Mouse (Mus musculus) limb, embryonic 15.5 days (tissue): Measurements from ENCODE around the gene Lipa. TPM values are rescaled to one million over a fixed set of nuclear protein-coding genes. Genes with fewer than 3 reads are reported as not detected.

Experiments
- ATAC-seq: fragments of 200-750 bp; cut with Nextera tagmentation; 2 replicates; pipeline ENCODE4 v1.8.0; 2017; ENCODE audit warnings: low read depth, moderate TSS enrichment; ENCODE audit not compliant: insufficient number of reproducible peaks, low FRiP score, low TSS enrichment
- H3K27ac ChIP-seq: fragments of 300-500 bp; sonication (generic); 2 replicates; pipeline ENCODE4 v1.5.1; 2015; ENCODE audit warnings: moderate library complexity, mild to moderate bottlenecking, inconsistent platforms
- H3K27me3 ChIP-seq: fragments of 300-500 bp; sonication (generic); 2 replicates; pipeline ENCODE4 v1.6.1; 2015; ENCODE audit warnings: inconsistent platforms
- H3K36me3 ChIP-seq: fragments of 300-500 bp; sonication (generic); 2 replicates; pipeline ENCODE4 v1.6.1; 2015; ENCODE audit warnings: inconsistent platforms
- H3K4me1 ChIP-seq: fragments of 300-500 bp; sonication (generic); 2 replicates; pipeline ENCODE4 v1.6.1; 2015; ENCODE audit warnings: inconsistent platforms
- H3K4me2 ChIP-seq: fragments of 300-500 bp; sonication (generic); 2 replicates; pipeline ENCODE4 v1.6.1; 2015; ENCODE audit warnings: mild to moderate bottlenecking, inconsistent platforms
- H3K4me3 ChIP-seq: fragments of 300-500 bp; sonication (generic); 2 replicates; pipeline ENCODE4 v1.5.1; 2015; ENCODE audit warnings: mild to moderate bottlenecking, inconsistent platforms
- H3K9ac ChIP-seq: fragments of 300-500 bp; sonication (generic); 2 replicates; pipeline ENCODE4 v1.6.1; 2015; ENCODE audit warnings: inconsistent platforms
- H3K9me3 ChIP-seq: fragments of 300-500 bp; sonication (generic); 2 replicates; pipeline ENCODE4 v1.6.1; 2016; ENCODE audit warnings: inconsistent platforms
- WGBS: fragments of 180-500 bp; shearing (Covaris S2); methylation state at CpG from one replicate; pipeline ENCODE4 v1.1.7; 2015; 5-methylcytosine and 5-hydroxymethylcytosine counted together
- polyA plus RNA-seq: library from polyadenylated mRNA; unstranded; fragments of >200 nt; fragmentation: Nextera tagmentation; extraction: Ambion mirVana; gene quantifications from 2 replicates; pipeline ENCODE4 v1.2.1, GENCODE M21; 2015

The Lipa gene
- polyA plus RNA-seq, 1 experiment from 2014 or later, result 50.2 TPM

DNA sequence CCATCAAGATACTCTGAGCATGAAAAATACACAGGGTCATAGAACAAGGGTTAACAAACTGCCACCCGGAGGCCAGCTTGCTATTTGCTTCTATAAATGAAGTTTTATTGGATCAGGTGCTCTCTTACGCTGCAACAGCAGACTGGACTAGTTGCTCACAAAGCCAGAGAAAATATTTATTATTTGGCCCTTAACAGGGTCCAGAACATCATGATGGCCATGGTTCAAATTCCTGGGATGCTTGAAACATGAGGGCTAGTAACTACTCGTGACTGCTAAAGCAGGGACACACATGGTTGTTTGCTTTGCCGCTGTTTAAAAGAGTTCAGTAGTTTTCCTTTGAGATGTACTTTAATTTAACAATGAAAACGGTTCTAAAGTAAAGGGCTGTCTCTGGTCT is 24.7 kb upstream of the Lipa start:
- Histone ChIP-seq H3K4me1 (peaks cover 14% of the 10 kb centered on the region), H3K27ac (peak overlapping the region; percentile 84), H3K4me2 (peak overlapping the region; percentile 27; the same call in 1 of the 2 replicates), H3K9ac (no peak overlapping the region), H3K36me3 (no peaks in the 10 kb centered on the region), H3K4me3 (peak overlapping the region; percentile 19), H3K9me3 (no peaks in the 10 kb centered on the region), H3K27me3 (no peaks in the 10 kb centered on the region)
- WGBS, result 19% methylated on average over 5 of the region's 5 CpGs
- ATAC-seq, result no peak

DNA sequence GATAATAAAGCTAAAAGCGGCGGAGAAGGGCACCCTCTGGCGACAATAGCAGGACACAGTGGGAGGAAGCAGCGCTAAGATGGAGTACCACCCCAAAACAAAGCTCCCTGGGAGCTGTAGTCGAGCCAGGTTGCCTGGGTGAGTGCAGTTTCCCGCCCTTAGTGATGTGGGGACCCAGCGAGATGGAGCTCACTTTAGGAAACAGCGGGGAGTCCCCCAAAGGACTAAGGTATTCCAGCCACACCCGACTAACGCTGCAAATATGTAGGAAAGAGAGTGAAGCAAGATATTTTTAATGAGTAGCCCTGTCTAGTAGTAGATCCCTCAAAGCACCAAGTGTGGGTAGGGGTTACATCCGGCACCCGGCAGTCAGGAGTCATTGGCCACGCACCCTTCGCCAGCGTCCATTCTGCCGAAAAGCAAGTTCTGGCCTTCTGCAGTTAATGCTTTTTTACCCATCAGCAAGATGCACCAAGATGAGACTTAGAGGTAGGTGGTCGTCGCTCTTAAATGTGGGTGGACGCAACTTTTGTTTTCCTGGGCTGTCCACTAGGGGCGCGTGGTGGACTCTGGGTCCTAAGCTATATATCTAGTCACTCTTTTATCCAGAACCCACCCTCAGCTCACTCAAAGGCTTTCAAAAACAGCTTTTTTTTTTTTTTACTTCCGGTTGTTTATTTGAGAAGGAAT is 23.4 kb upstream of the Lipa start, which contains the start of gene Ifit2:
Gene Ifit2 (plus strand): TSS at position 161 of the 690 bp plus-strand sequence.
- Histone ChIP-seq H3K4me2 (peak within 1 kb of the TSS; percentile 73), H3K27me3 (no peaks in the 10 kb centered on the region), H3K4me3 (peak within 1 kb of the TSS; percentile 51), H3K9me3 (no peaks in the 10 kb centered on the region), H3K36me3 (no peaks in the 10 kb centered on the region), H3K27ac (peak within 1 kb of the TSS; percentile 84), H3K9ac (peak within 1 kb of the TSS; percentile 31; the same call in 1 of the 2 replicates), H3K4me1 (peaks cover 14% of the 10 kb centered on the region)
- WGBS, result 3% methylated on average over 22 of the region's 22 CpGs
- peak; percentile 81 for ATAC-seq

DNA sequence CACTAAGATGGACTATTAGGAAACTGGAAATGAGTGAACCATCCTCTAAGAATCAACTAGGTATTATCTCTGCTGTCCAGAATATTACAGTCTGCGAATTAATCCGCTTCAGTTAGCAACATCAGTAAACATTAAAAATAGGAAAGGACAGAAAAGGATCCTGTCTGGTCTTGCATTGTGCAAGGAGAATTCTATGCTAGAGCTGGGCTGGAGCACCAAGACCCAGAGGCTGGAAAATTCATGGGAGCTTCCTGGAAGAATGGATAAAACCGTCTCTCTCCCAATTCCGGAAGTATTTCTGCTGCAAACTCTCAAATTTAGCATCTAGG is 22.9 kb upstream of the Lipa start:
- Histone ChIP-seq H3K4me2 (peak overlapping the region; percentile 73), H3K9ac (no peak overlapping the region), H3K4me3 (peak overlapping the region; percentile 51), H3K27ac (no peak overlapping the region), H3K9me3 (no peaks in the 10 kb centered on the region), H3K36me3 (no peaks in the 10 kb centered on the region), H3K27me3 (no peaks in the 10 kb centered on the region), H3K4me1 (peaks cover 14% of the 10 kb centered on the region)
- no peak for ATAC-seq
- 29% methylated on average over 4 of the region's 4 CpGs for WGBS

DNA sequence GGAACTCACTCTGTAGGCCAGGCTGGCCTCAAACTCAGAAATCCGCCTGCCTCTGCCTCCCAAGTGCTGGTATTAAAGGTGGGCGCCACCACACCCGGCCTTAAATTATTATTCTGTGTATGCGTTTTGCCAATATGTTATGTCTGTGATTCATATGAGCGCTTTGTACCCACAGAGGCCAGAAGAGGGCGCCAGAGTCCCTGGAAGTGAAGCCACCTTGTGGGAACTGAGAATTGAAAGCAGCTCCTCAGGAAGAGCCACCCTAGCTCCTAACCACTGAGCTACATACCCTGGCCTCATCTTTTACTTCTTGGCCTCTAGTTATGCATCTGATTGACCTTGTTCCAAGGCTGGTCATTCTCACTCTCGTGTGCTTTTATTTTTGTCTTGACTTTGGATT is 20.7 kb upstream of the Lipa start:
- Histone ChIP-seq H3K9me3 (no peaks in the 10 kb centered on the region), H3K4me1 (peaks cover 6% of the 10 kb centered on the region), H3K4me3 (no peak overlapping the region), H3K36me3 (no peaks in the 10 kb centered on the region), H3K4me2 (no peak overlapping the region), H3K27me3 (no peaks in the 10 kb centered on the region), H3K27ac (no peak overlapping the region), H3K9ac (no peak overlapping the region)
- no peak for ATAC-seq
- 31% methylated on average over 7 of the region's 7 CpGs for WGBS

DNA sequence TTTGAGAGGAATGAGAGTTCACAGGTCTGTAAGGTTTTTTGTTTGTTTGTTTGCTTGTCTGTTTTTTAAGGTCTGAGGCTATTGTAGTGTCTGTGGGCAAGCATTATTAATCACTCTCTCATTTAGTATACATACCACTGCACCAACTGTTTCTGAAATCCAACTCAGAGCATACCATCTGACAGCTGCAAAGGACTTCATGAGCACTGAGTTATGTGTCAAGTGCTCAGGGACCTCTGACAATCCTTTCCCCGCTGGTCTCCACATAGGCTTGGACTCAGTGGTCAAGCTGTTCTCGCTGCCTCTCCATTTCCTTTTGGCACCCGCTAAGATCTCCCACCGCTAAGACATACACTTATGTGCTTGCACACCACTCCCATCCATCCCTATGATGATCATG is 18.9 kb upstream of the Lipa start:
- no peak for ATAC-seq

DNA sequence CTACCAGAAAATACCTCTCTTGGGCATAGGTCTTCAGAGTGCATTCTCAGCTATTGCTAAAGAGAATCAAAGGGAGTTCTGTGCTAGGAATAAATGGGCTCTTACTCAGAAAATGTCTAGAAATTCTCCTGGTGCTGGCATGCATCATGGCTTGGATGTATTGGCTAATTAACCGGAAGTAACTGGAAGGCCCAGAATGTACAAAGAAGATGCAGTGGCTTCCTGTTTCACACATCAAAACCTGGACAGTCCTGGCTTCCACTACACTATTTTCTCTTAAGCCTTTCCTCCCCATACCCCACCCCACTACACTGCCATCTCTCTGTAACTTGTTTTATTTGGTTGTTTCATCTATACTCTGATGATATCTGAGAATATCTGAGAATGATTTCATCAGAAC is 12.1 kb upstream of the Lipa start:
- Histone ChIP-seq H3K4me1 (no peaks in the 10 kb centered on the region), H3K9me3 (no peaks in the 10 kb centered on the region), H3K4me2 (no peak overlapping the region), H3K27me3 (no peaks in the 10 kb centered on the region), H3K9ac (no peak overlapping the region), H3K27ac (no peak overlapping the region), H3K4me3 (no peak overlapping the region), H3K36me3 (no peaks in the 10 kb centered on the region)
- no peak for ATAC-seq
- WGBS, result 75% methylated on average over 1 of the region's 1 CpGs

More for the DNA sequence above, 18.9 kb upstream of the Lipa start:
- Histone ChIP-seq H3K4me2 (no peak overlapping the region), H3K27me3 (no peaks in the 10 kb centered on the region), H3K4me3 (no peak overlapping the region), H3K27ac (no peak overlapping the region), H3K9me3 (no peaks in the 10 kb centered on the region), H3K36me3 (no peaks in the 10 kb centered on the region), H3K4me1 (no peaks in the 10 kb centered on the region; the same call in 1 of the 2 replicates), H3K9ac (no peak overlapping the region)
- 87% methylated on average over 4 of the region's 4 CpGs for WGBS

DNA sequence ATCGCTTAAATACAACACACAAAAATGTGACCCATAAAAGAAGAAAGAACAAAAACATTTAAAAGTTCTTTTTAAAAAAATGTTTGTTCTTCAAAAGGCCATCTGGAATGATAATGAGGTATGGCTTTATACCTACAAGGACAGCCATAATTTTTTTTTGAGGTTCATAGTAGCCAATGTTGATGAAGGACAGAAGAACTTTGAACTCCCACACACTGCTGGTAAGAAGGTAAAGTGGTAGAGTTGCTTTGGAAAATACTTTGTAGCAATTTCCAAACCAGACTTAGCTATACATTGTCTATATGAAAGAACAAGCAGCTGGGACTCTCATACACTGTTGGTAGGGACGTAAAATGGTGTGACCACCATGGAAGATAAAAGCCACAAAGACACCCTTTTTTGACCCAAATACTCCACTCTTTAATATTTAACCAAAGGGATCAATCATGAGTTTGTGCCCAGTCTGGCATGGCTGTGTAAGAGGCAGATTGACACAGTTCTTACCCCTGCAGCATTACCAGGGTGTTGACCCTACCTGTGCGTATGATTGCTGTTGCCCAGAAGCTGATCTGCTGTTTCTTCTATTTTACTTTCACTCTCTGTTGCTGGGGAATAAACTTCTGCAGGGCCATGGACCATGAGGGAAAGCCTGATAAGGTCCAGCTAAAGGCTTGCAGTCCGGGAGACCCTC is 4.9 kb upstream of the Lipa start:
- H3K4me2 ChIP-seq, result no peak overlapping the region
- no peaks in the 10 kb centered on the region for H3K9me3 ChIP-seq
- H3K9ac ChIP-seq, result no peak overlapping the region
- 0 out of 2 replicates have a peak, but pooled peaks cover 2% of the 10 kb centered on the region for H3K4me1 ChIP-seq
- ATAC-seq, result no peak
- H3K4me3 ChIP-seq, result no peak overlapping the region
- no peak overlapping the region for H3K27ac ChIP-seq
- H3K27me3 ChIP-seq, result no peaks in the 10 kb centered on the region
- H3K36me3 ChIP-seq, result no peaks in the 10 kb centered on the region
- 92% methylated on average over 4 of the region's 4 CpGs for WGBS

DNA sequence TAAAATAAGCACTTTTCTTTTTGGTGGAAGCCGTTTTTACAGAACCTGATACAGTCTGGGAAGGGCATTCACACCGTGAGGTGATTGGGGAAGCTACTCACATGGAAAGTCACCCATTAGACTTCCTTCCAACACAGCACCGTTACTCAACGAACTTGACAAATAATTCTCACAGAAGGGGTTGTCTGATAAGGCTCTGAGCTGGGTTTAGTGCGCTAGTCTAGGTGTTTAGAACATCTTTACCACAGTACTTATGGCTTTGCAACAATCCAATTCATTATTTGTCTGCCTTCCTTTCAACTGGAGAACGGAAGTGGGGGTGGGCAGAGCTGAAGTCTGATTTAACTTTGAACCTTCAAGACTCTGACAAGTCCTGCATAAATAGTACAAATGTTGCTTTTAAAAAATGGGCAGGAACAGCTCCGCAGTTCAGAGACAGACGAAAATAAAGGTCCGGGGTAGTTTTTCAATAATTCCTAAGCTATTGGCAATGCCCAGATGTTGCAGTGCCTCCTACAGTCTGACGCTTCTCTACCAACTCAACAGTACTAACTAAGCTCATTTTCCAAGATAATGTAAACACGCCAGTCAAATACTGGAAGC is 852 bp downstream of the Lipa start:
- Histone ChIP-seq H3K9ac (peak overlapping the region; percentile 70), H3K4me3 (peak overlapping the region; percentile 77), H3K27ac (peak overlapping the region; percentile 79), H3K9me3 (no peaks in the 10 kb centered on the region), H3K4me2 (peak overlapping the region; percentile 83), H3K27me3 (no peaks in the 10 kb centered on the region), H3K4me1 (peaks cover 16% of the 10 kb centered on the region), H3K36me3 (no peaks in the 10 kb centered on the region)
- 28% methylated on average over 11 of the region's 11 CpGs for WGBS
- no peak for ATAC-seq

DNA sequence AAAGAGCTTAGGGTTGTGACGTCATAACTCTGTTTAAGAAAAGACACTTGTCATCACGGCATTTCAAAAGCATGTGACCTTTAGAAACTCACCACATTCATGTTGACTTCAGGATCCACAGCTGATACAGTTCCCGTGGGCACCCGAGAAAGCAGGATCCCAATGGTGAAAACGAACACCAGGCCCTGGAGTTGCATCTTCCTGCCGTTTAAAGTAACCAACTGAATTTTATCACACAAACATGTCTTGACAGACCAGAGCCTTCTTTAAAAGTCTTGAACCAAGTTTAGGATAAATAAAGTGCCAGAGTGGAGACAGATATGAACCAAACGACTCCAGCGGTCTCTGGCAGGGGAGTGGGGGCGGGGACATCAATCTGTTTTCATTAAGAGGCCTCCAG is 2.6 kb downstream of the Lipa start:
- Histone ChIP-seq H3K36me3 (no peaks in the 10 kb centered on the region), H3K27me3 (no peaks in the 10 kb centered on the region), H3K9ac (no peak overlapping the region), H3K27ac (no peak overlapping the region), H3K4me3 (no peak overlapping the region), H3K4me2 (no peak overlapping the region), H3K9me3 (no peaks in the 10 kb centered on the region), H3K4me1 (peaks cover 16% of the 10 kb centered on the region)
- WGBS, result 38% methylated on average over 9 of the region's 9 CpGs
- ATAC-seq, result no peak

DNA sequence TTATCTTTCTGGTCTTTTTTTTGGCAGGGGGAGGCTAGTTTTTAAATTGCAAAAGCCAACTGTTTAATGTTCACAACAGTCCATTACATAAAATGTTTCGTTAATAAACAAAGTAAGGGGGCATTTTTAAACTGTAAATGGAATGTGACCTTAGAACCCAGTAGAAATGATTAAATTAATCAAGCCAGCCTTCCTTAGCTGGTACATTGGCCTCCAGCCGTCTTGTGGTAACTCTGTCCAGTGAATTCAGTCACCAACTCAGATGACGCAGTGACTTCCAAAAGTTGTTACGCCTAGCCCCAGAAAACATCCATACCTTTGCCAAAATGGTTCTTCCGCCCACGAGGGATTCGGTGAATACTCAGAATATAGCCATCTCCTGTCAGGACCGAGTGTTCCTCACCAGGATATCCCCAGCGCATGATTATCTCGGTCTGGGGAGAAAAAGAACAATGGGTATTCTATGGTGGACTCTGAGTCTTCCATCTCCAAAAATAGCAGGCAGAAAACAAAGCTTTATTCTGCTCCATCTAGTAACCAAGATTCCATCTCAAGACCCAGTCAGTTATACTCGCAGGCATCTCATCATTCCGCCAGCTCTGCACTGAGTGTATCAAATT is 4.1 kb downstream of the Lipa start:
- 83% methylated on average over 12 of the region's 12 CpGs for WGBS
- H3K9me3 ChIP-seq, result no peaks in the 10 kb centered on the region
- H3K4me2 ChIP-seq, result no peak overlapping the region
- no peak for ATAC-seq
- peaks cover 16% of the 10 kb centered on the region for H3K4me1 ChIP-seq
- 0 out of 2 replicates have a peak, but pooled peaks cover 5% of the 10 kb centered on the region for H3K36me3 ChIP-seq
- no peak overlapping the region for H3K4me3 ChIP-seq
- H3K9ac ChIP-seq, result no peak overlapping the region
- H3K27ac ChIP-seq, result no peak overlapping the region
- H3K27me3 ChIP-seq, result no peaks in the 10 kb centered on the region

DNA sequence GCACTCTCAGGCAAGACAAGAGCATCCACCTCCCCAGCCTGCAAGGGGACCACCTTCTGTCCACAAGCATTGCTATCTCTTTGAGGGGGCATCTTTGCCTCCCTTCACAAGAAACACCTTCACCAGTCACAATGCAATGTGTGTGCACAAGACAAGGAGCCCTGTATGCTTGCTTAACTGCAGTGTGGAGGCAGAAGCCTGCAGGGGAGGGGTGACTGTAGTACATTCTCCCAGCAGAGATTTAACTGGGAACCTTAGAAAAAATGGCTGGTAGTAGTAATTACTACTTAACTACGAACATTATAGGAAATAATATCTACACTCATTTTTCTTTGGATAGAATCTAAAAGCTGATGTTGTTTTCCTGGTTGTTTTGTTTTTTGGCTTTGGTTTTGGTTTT is 5.3 kb downstream of the Lipa start:
- Histone ChIP-seq H3K4me3 (no peak overlapping the region), H3K27me3 (no peaks in the 10 kb centered on the region), H3K36me3 (0 out of 2 replicates have a peak, but pooled peaks cover 5% of the 10 kb centered on the region), H3K4me2 (no peak overlapping the region), H3K9ac (no peak overlapping the region), H3K4me1 (peaks cover 14% of the 10 kb centered on the region), H3K9me3 (no peaks in the 10 kb centered on the region), H3K27ac (no peak overlapping the region)
- no peak for ATAC-seq
- 83% methylated on average over 1 of the region's 1 CpGs for WGBS

DNA sequence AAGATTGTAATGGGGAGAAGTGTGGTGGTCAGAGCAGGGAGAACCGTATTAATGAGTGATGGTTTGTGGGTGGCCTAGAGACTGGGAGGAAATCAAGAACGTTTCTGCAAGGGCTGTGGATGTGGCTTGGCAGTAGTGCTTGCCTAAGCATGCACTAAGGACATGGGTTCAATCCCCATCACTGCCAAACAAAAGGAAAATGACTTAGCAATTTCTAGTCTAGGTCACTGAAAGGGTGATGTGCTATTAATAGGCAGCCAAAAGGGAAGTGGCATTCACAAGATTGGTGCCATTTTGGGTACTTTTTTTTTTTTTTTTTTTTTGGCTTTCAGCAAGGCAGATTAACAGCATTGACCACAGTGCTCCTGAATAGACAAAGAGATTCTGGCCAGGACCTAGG is 5.9 kb downstream of the Lipa start:
- Histone ChIP-seq H3K27me3 (no peaks in the 10 kb centered on the region), H3K4me2 (no peak overlapping the region), H3K4me1 (peaks cover 13% of the 10 kb centered on the region), H3K27ac (no peak overlapping the region), H3K36me3 (0 out of 2 replicates have a peak, but pooled peaks cover 5% of the 10 kb centered on the region), H3K9ac (no peak overlapping the region), H3K4me3 (no peak overlapping the region), H3K9me3 (no peaks in the 10 kb centered on the region)
- no peak for ATAC-seq
- 67% methylated on average over 2 of the region's 2 CpGs for WGBS
